Mouse (Mus musculus) bone marrow macrophage, adult 2 months (primary cell): ENCODE measurements around the gene Sel1l2. TPM values are rescaled to one million over a fixed set of nuclear protein-coding genes. Genes with fewer than 3 reads are reported as not detected.

Source experiments
- H3K27ac ChIP-seq: 2 replicates; pipeline ENCODE4 v1.5.1; 2012; ENCODE audit warnings: low read depth, low read length; ENCODE audit not compliant: insufficient read depth
- H3K4me1 ChIP-seq: 2 replicates; pipeline ENCODE4 v1.6.1; 2012; ENCODE audit warnings: low read length; ENCODE audit not compliant: control insufficient read depth, insufficient read depth
- H3K4me3 ChIP-seq: 2 replicates; pipeline ENCODE4 v1.5.1; 2012; ENCODE audit warnings: mild to moderate bottlenecking, low read length, moderate library complexity; ENCODE audit not compliant: insufficient read depth
- CTCF ChIP-seq: IDR thresholded peaks from 2 replicates; pipeline ENCODE4 v1.5.1; 2012; ENCODE audit warnings: low read depth, mild to moderate bottlenecking, low read length, moderate library complexity
- POLR2A ChIP-seq: IDR thresholded peaks from 2 replicates; pipeline ENCODE4 v1.6.1; 2012; ENCODE audit warnings: mild to moderate bottlenecking, low read depth, low read length, borderline replicate concordance
- polyA plus RNA-seq: library from polyadenylated mRNA; stranded (reverse); fragments of >200 nt; gene quantifications from 2 replicates; pipeline ENCODE4 v1.2.4, GENCODE M21; 2012; ENCODE audit not compliant: missing spikeins, insufficient read depth, insufficient read length

Gene Sel1l2
- not detected in 2 replicates for polyA plus RNA-seq

DNA sequence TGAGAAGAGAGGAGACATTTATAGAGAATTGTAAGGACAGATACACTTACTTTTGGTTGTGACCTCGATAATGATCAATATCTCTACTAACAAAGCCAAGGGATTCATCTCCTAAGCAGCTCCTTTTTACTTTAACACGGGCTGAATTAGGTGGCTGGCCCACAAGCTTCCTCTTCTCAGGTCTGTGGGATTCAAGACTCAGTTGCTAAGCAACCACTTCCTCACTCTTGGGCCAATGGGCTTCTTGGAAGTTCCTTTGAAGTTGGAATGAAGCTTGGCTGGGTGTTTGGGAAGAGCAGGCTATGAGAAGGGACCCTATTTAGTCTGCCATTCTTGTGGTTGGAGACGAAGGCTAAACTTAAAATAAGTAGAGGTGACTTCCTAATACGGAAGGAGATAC lies at the start of gene Sel1l2:
Sel1l2 (minus strand) TSS at position 182 of the 400 bp plus-strand sequence.
- Histone ChIP-seq H3K4me3 (no peak within 1 kb of the TSS), H3K27ac (no peak within 1 kb of the TSS), H3K4me1 (no peaks in the 10 kb centered on the region)
- TF ChIP-seq CTCF: no peak
- no peak for TF ChIP-seq POLR2A

DNA sequence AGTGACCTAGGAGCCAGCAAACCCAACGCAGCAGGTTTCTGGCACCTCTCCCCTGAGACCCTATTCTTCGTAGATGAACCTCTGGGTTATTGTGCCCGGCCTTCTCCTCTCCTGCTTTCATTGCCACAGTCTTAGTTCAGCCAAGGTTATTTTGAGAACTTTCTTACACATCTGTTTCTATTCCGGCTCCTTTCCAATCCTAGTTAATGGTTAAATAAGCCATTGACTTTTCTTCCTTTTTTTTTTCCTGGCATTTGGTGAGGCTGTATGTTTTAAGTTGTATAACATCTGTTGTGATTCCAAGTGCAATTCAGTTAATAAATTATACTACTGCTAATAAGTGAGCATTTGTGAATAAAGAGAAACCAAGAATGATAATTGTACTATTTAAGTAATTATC lies 49.6 kb upstream of the Sel1l2 start:
- Histone ChIP-seq H3K4me1 (no peaks in the 10 kb centered on the region), H3K4me3 (no peak overlapping the region), H3K27ac (no peak overlapping the region)
- no peak for TF ChIP-seq CTCF
- TF ChIP-seq POLR2A: no peak

DNA sequence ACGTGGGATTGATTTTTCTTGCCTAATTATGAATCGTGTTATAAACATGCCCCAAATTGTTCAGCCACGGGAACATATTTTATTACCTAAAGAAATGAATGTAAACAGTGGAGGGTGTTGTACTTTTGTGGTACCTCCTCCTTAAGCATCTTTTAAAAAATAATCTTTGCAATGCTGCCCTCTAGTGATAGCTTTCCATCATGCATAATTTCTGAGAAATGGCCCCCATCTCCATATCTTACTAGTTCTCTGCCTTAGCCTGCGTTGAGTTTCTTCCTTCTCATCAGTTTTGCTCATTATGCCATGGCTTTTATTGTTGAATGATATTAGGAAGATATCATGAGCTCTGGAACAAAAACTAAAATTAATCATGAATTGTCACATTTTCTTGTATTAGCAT lies 37.8 kb upstream of the Sel1l2 start:
- no peaks in the 10 kb centered on the region for H3K4me1 ChIP-seq
- TF ChIP-seq POLR2A (no peak), CTCF (no peak)
- H3K4me3 ChIP-seq: no peak overlapping the region
- no peak overlapping the region for H3K27ac ChIP-seq

DNA sequence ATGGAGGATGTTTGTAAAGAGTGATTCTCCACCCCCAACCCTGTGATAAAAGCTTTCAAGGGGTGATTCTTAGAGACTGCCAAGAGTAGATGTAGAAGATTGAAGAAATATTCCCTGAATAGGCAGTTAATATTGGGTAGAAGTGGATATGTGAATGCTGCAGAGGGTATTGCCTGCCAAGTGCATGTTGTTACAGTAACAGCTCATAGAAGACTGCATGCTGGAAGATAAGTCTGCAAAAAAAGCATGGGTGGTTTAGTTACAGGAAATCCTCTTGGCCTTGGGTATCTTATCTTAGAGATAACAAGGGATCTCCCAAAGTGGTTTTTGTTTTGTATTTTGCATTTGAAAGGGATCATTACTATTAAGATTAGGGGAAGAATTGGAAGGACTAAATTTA lies 36.3 kb upstream of the Sel1l2 start:
- no peaks in the 10 kb centered on the region for H3K4me1 ChIP-seq
- TF ChIP-seq POLR2A (no peak), CTCF (no peak)
- no peak overlapping the region for H3K27ac ChIP-seq
- H3K4me3 ChIP-seq: no peak overlapping the region

DNA sequence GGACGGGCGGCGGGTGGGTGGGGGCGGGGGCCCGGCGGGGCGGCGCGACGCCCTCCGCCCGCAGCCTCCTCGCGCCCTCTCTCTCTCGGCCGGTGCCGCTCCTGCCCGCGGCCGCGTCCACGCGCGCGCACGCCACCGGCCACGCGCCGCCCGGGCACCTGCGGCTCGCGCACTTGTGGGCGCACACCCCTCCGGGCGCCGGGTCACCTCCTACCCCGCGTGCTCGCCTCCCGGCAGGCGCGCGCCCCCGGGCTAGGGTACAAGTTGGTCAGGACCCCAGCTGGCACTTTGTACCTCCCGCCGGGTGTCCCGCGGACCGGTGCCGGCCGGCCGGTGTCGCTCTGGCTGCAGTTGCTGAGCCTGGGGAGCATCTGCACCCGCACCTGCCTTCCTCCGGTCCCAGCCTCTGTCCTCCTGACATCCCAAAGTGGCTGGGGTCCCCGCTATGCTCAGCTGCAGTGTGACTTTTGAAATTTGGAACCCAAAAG lies 6.3 kb upstream of the Sel1l2 start:
- Histone ChIP-seq H3K27ac (no peak overlapping the region), H3K4me3 (peak overlapping the region; percentile 39), H3K4me1 (no peaks in the 10 kb centered on the region)
- no peak for TF ChIP-seq POLR2A
- no peak for TF ChIP-seq CTCF

DNA sequence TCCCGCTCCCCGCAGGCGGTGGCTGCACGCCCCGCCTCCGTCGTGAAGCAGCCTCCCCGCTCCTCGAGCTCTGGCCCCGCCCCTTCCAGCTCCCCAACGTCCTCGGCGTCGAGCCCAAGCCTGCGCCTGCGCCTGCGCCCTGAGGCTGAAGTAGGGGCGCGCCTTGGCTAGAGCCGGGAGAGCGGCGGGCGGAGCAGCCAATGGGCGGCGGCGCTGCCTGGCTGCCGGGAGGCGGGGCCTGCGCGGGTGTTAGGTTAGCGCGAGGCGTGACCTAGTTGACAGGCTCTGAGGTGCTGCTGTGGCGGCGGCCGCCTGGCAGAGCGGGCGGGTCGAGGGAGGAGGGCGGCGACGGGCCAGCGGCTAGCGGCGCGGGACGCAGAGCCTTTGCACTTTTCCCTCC lies 5.7 kb upstream of the Sel1l2 start, which contains the start of gene Macrod2:
Macrod2 (plus strand) TSS at position 131 of the 400 bp plus-strand sequence.
- H3K4me1 ChIP-seq: no peaks in the 10 kb centered on the region
- TF ChIP-seq POLR2A (no peak), CTCF (no peak)
- H3K4me3 ChIP-seq: peak within 1 kb of the TSS; percentile 48
- H3K27ac ChIP-seq: no peak within 1 kb of the TSS

DNA sequence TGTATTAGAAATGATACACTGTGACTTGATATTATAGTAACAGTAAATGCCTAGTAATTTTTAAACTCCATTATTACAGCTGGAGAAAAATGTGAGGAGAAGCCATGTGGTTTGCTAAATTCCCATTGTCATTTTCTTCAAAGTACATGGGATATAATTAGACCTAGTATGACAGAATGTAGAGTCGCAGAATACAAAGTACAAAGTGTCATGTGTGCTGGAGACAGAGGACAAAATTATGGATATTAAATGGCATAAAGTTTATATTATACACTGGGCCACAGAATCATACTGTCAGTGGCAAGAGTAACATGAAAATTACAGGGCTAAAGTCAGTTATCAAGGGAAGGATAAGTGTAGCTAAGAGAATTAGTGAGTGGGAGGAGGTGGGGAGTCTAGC lies 24.7 kb downstream of the Sel1l2 start:
- no peak overlapping the region for H3K4me3 ChIP-seq
- TF ChIP-seq CTCF (no peak), POLR2A (no peak)
- H3K27ac ChIP-seq: no peak overlapping the region
- no peaks in the 10 kb centered on the region for H3K4me1 ChIP-seq

DNA sequence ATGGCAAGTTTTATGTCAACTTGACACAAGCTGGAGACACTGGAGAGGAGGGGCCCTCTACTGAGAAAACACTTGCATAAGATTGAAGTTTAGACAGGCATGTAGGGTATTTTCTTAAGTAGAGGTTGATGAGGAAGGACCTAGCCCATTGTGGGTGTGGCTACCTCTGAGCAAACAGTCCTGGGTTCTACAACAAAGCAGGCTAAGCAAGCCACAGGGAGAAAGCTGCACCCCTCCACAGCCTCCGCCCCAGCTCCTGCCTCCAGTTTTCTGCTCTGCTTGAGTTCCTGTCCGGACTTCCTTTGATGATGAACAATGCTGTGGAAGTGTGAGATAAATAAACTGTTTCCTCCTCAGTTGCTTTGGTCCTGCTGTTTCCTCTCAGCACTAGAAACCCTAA lies 29.6 kb downstream of the Sel1l2 start:
- TF ChIP-seq POLR2A (no peak), CTCF (no peak)
- H3K4me3 ChIP-seq: no peak overlapping the region
- no peak overlapping the region for H3K27ac ChIP-seq
- no peaks in the 10 kb centered on the region for H3K4me1 ChIP-seq

DNA sequence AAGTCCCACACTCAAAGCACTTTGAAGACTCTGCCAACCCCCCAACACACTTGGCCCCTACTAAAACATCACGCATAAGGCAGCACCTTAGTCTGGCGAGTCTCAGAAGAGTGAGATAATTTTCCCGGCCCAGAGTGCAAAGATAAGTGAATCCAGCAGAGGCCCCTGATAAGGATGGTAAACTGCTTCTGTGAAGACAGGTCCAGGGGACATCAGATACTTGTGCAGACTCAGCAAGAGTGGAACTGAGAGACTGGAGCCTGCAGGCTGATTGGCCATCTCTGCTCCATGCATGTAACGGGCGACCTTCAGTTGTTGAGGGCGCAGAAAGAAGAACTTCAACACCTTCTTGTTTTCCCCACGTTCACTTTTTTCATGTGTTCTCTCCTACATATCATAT lies 47.1 kb downstream of the Sel1l2 start:
- Histone ChIP-seq H3K4me1 (no peaks in the 10 kb centered on the region), H3K4me3 (no peak overlapping the region), H3K27ac (no peak overlapping the region)
- no peak for TF ChIP-seq CTCF
- no peak for TF ChIP-seq POLR2A

DNA sequence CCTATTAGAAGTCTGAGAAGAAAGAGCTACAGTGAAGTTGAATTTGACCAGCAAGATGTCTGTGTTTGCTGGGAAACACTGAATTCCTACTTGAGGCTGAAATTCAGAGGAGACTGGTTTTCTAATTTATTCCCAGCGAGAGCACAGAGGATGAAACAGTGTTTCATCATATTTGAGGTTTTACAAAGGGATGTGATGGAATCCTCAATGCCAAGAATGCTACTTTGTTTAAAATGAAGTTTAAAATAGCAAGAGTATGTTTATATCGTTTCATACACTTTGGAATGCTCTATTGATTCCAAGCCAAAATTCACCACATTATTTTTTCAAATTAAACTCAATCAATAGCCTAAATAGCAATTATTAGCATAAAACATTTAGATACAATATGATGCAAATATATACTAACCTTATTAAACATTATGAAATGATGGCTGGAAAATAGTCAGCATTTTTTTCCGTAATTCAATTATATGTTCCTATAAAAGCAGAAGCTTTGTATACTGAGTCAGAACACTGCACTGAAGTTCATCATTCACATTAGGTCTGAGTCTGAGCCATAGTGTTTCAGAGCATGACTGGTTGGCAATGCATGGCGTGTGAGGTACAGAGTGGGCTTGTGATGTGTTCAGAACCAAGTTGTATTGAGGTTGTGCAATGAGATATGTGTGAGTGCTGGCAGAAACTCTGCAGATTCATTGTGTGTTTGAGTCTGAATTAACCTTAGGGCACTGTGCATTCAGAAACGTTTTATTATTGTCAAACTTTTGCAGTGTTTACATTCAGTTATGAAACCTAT lies 58.8 kb downstream of the Sel1l2 start:
- no peak overlapping the region for H3K27ac ChIP-seq

More for the DNA sequence above, 58.8 kb downstream of the Sel1l2 start:
- no peaks in the 10 kb centered on the region for H3K4me1 ChIP-seq
- TF ChIP-seq CTCF (no peak), POLR2A (no peak)
- H3K4me3 ChIP-seq: no peak overlapping the region
